Mouse (Mus musculus) gastrocnemius, postnatal 4 days (tissue): ENCODE results near the gene Mrps34. TPM values are rescaled to one million over a fixed set of nuclear protein-coding genes. Genes with fewer than 3 reads are reported as not detected.
A peak's percentile ranks its signal among the peaks of the same experiment; 100 is the strongest.

Experiments
- DNase-seq, 2 experiments: peaks; one replicate each; pipeline ENCODE4 v3.0.0; 2021 to 2022; ENCODE audit warnings: low spot score in 2 of 2, mixed read lengths in 2 of 2
- total RNA-seq, 2 experiments: library from RNA; stranded (reverse); gene quantifications; 2 replicates each; pipeline ENCODE4 v1.2.3; 2021

Mrps34 gene
- total RNA-seq, 2 experiments from 2014 or later, result 93.0 to 94.7 TPM

DNA sequence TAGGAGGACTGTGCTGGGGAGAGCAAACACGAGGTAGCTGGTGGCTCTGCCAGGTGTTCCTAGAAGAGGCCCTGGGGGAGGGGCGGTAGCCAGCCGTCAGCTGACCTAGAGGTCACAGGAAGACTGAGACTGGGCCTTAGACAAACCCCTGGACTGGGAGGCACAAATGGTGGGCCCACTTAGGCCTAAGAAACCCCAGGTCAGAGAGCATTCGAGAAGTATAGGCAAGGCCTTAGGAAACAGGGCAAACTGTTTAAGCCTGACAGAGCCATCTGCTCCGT lies 16.9 kb upstream of the Mrps34 start:
- no peak for DNase-seq

DNA sequence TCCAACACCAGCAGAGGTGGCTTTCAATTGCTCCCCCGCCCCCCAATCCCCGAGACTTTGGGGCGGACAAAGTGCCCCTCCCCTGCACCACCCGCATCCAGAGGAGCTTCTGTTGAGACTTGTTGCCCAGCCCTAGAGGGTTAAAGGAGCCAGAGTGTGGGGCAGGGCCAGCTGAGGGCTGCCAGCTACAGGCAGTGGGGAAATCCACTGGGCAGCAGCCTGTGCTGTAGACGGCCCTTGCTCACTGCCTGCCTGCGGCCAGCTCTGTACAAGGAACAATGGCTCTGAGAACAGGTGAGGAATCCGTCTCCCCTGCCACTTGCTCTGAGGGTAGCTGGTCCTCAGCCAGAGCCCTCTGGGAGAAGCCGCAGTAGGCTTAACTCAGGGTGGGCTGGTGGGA lies 16.4 kb upstream of the Mrps34 start:
- DNase-seq, result no peak

DNA sequence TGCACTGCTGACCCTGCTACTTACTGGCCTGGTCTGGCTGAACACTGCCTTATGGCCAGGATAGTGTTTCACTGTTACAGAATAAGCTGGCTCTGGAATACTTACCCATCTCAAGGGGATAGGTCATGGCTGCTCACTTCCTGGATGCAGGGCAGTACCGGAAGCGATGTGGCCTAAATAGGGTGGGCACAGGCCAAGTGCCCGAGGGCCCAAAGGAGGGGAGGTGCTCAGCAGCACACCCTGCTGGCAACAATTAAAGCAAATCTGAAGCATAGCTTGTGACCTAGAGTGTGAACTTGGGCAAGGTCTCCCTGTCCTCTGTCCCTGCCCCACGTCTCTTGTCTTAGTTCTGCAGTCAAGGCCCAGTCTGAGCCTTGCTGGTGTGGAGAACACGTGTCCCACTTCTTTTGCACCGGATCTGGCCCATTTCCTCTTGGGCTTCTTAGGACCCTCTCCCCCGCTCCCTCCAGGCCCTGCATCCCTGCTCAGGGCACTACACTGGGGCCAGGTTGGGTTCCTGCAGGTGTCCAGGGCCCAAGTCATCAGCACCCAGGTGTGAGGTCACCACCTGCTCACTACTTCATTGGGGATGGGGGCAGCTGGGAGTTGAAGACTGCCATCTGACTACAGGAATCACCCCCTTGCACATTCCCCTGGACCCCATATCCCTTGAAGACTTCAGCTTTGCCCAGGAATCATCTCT lies 13.0 kb upstream of the Mrps34 start:
- no peak for DNase-seq

DNA sequence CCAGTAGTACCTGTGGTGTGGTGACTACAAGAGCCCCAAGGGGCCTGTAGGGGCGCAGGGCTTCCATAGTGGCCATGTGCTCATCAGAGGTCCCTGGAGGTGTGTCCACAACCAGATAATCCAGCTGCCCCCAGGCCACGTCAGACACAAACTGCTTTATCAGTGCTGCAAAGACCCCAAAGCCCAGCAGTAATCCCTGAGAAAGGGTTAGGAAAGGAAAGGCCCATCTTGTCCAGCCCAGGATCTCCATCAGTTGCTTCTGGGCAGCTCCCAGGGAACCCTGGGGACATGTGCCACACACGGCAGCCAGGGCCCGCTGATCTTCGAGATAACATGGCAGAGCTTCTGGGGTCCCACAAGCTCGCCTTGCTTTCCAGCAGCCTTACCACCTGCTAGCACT lies 10.5 kb upstream of the Mrps34 start:
- DNase-seq, result no peak

DNA sequence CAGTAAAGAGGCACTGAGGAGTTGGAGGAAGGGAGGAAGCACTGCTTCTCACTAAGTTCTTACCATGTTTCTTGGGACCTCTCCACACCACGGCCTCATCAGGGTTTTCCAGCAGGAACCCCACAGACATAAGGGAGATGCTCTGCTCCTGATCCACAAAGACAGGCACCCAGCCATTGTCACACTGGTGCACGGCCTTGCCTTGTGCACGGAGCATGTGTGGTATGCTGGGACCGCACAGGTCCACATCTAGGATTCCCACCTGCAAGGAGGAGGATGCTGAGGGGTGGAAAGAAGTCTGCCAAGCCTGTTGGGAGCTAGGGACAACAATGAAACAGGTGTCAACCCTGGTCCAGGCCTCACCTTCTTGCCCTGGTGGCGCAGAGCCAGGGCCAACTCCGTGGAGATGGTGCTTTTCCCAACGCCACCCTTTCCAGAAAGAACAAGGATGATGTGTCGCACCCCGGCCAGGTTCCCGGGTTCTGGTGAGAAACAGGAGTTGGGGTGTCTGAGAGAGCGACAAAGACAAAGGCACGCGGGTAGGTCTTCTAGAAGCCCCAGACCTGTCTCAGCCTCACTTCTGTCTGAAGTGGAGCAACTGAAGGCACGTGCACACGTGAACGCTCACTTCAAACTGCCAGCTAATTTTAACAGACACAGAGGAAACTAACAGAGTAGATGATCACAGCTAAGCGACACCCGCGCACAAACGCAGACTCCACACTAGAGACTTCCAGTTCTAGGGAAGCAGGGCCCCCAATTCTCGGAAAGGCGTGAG lies 9.4 kb upstream of the Mrps34 start:
- DNase-seq, result no peak

DNA sequence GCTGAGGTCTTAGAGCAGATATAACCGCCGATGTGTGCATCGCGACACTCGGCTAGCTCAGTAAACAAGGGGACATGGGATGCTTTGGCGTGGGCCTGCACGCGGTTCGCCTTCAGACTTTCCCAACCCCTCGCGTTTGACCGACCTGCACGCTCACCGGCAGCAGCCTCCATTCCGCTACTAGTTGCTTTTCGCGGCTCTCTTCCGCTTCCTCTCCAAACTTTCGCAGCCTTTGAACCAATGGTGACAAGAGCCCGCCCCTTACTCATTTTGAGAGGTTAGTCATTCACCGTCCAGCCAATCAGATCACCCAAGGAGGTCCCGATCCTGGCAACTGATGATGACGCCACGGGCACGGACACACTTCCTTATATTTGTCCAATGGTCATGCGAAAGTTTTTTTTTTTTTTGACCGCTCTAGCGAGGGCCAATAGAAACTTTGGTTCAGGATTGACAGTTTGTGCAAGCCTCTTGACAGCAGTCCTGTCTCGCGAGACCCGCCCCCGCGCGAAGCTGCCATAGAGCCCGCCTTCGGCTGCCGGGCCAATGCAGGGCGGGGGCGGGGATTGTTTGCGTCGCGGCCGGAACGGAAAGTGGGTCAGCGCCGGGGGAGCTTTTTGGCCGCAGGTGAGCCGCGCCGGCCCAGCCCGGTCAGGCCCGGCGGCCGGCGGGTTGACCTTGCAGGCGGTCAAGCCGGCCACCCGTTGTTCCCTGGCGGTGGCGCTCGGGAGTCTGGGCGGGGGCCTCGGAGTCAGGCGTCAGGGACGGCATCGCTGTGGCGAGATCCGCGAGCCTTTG lies 8.6 kb upstream of the Mrps34 start, which contains the start of the genes Nubp2 and Spsb3:
Gene Nubp2, minus strand, starts transcription at position 216 of the 798 bp plus-strand sequence.
Gene Spsb3, plus strand, starts transcription at position 510 of the 798 bp plus-strand sequence.
- DNase-seq, result peak; percentile 97 to 99

DNA sequence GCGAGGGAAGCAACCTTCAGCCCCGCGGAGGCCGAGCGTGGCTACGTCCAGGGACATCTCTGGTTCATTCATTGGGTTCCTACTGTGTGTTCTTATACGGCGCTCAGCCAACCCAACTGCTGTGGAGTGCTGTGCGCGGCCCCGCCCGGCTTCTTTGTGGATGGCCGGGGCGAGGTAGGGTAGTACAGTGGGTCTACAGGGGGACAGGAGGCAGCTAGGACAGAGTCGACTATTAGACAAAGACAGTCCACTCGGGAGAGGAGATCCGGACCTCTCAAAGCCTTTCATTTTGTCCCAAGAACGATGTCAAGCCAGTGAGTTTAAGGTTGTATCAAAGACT lies 8.0 kb upstream of the Mrps34 start:
- no peak for DNase-seq

DNA sequence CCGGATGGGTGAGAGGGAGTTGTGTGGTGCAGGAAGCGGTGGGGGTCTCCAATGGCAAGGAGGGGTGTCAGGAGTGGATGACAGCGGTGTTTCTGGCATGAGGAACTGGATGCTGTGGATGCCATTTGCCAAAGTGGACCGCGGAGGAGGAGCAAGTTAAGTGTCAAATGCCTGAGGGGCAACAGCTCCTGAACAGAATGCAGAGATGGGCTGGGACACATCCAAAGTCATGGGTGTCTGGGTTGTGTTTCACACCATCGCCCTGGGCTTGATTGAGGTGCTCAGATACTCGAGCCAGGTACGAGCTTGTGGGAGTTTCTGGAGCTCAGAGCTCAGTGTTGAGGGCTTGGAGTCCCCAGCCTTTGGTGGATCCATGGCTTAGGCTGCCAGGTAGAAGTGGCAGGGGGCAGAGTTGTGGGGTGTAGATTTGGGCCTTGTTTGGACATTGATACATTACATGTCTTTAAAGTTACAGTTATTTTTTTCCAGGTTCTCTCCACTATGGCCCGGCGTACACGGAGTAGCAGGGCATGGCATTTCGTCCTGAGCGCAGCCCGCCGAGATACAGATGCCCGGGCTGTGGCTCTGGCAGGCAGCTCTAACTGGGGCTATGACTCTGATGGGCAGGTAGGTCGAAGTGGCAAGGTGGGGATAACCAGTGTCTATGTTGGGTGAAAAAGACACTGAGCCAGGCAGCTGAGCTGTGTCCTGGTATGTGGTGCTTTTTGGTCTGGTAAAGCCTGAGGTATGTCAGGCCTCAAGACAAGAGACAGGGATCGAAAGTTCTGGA lies 7.4 kb upstream of the Mrps34 start:
- DNase-seq, result no peak

DNA sequence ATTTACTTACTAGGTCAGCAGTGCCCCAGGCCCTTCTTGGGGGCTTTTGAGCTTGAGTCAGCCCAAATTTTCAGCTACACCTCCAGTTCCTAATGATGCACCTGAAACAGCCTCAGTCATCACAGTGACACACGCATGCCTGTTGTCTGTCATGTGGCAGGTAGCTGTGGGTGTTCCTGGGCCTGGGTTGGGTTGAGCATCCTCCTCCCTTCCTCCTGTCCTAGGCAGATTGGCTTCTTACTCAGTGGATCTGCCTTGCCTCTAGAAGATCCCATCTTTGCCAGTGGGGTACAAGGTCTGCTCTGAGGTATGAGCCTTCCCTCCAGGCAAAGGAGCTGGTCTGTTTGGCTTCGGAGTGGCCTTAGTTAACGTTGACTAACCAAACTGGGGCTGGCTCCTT lies 6.1 kb upstream of the Mrps34 start:
- no peak for DNase-seq

DNA sequence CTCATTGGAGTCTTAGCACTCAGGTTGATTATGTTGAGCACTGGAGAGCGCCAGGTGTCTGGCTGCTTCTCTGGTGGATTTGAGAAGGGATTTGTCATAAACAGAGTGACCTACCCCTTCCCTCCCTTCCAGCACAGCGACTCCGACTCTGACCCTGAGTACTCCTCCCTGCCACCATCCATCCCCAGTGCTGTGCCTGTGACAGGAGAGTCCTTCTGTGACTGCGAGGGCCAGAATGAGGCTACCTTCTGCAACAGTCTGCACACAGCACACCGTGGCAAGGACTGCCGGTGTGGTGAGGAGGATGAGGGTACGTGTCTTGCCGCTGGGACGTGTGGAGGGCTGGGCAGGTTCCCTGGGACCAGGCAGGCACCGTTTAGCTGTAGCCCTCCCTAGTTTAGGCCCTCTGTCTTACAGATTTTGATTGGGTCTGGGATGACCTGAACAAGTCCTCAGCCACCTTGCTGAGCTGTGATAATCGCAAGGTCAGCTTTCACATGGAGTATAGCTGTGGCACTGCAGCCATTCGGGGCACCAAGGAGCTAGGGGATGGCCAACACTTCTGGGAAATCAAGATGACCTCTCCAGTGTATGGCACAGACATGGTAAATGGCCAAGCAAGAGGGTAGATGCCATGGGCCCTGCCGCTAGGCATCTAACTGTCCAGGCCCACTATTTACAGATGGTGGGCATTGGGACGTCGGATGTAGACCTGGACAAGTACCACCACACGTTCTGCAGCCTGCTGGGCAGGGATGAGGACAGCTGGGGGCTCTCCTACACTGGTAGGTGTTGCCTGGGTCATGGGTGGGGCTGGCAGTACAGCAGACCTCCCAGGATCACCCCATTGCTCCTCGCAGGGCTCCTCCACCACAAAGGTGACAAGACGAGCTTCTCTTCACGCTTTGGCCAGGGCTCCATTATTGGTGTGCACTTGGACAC lies 4.5 kb upstream of the Mrps34 start:
- DNase-seq, result no peak

DNA sequence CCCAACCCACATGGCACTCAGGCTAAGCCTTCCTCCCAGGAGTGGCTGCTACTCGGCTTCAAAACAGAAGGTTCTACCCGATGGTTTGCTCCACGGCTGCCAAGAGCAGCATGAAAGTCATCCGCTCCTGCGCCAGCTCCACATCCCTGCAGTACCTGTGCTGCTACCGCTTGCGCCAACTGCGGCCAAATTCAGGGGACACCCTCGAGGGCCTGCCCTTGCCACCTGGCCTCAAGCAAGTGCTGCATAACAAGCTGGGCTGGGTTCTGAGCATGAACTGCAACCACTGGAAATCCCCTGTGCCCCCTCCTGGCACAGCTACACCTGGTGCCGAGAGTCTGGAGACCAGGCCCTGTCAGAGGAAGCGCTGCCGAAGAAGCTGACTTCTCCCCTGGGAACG lies 3.6 kb upstream of the Mrps34 start:
- no peak for DNase-seq

DNA sequence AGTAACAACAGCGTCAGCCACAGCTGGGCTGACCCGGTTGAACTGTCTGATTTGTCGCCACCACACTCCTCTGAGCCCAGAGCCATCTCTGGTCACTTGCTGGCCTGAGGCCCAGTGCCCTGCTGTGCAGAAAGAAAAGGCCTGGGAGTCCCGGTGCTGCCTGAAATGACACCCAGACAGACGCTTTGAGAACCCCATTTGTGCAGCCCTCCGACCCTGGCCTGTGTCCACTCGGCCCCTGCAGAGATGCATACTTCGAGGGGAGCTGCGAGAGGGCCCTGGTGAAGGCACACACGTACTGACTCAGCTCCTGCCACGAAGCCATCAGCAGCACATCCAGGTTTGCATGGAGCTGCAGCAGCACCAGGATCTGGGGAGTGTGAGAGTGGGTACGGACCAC lies 2.1 kb upstream of the Mrps34 start:
- DNase-seq, result no peak

DNA sequence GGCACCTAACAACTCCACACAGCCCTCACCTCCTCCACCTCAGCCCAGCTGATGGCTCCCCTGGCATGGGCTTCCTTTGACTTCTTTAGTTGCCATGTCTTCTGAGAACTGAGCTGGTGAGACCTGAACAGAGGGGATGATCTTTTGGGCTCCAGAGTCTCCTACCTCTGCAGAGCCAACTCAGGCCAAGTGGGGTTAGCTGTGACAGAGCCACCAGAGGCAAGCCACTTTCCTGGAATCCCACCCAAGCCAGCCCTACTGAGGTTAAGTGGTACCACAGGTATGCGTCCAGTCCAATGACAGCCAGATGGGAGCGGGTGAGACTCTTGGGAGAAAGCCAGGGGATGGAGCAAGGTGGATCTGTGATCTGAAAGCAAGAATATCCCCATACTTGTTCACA lies 1.6 kb upstream of the Mrps34 start:
- no peak for DNase-seq

DNA sequence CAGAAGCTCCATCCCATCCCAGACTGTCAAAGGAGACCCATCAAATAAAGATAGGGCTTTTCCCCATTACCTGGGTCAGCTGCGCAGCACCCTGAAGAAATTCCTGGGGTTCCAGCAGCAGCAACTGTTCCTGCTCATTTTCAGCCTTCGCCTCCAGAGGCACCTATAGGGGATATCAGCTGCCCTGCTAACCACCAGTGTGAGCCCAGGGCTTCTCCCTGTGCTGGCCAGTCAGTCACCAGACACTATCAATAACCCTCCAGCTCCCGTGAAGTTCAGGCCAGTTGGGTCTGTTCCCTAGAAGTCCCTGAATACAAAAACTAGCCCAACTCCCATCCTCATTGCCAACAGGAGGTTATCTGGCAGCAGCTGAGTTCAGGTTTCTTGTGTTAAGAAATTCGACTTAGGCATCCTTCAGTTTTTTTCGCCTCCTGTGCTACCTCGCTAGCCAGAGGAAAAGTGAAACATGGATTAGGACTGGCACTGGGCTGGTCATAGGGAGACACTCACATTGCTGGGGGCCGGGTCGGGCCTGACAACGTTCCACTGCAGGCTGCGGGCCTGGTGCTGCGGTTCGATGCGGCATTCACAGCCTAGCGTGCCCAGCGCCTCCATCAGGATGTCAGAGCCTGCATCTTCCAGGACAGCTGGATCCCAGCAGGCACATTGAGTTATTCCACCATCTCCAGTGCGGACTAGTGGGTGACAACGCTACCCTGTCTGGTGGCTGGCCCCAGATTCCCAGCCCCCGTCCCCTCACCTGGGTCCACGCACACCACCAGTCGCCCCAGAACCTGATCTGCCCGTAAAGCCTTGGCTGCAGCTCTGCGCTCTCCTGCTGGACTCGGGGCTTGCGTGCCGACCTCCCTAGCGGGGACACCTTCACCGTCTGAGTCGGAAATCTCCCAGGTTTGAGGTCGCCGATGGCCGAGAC lies 588 bp upstream of the Mrps34 start:
- no peak for DNase-seq

DNA sequence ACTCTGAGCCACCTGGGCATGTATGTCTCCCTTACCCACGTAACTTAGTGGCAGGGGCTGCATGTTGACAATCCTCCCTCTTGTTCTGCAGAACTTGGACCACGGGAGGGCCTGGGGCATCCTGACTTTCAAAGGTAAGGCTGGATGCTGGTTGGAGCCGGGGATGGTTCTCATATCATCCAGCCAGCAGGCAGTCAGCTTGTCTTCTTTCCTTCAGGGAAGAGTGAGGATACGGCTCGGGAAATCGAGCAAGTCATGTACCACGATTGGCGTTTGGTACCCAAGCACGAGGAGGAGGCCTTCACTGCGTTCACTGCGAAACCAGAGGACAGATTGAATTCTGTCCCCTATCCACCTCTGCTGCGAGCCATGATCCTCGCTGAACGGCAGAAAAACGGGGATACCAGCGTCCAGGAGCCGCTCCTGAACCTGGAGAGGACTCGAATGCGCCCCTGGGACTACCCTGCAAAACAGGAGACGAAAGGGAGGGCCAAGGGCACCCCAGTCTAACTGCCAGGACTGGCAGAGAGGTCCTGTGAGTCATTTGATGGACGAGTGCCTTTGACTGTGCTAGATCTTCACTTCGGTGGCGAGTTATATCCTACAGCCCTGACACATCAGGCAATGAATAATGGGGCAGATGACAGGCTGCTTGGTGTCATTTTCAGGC lies 790 bp downstream of the Mrps34 start:
- DNase-seq, result no peak

DNA sequence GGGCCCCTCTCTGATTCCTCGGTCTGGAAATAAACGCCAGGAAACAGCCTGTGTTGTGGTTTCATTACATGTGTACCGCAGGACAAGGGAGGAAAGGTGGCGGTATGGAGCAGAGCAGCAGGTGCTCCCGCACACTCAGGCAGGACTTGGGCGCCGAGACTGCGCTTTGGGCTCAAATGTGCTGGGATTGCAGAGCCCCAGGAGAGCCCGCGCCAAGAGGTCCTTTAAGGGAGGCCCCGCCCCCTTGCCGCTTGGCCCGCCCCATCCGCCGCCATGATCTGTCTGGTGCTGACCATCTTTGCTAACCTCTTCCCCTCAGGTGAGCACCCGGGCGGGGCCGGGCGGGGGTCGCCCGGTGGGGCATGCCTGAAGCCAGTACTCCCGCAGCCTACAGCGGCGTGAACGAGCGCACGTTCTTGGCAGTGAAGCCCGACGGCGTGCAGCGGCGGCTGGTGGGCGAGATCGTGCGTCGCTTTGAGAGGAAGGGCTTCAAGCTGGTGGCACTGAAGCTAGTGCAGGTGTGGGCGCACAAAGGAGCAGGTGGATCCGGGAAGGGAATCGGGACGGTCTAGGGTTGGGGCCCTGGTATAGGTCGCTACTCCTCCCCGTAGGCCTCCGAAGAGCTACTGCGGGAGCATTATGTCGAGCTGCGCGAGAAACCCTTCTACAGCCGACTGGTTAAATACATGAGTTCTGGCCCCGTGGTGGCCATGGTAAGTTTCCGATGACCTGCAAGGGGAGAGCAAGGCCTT lies 1.5 kb downstream of the Mrps34 start, which contains the start of gene Nme3:
Gene Nme3, plus strand, starts transcription at position 260 of the 752 bp plus-strand sequence.
- DNase-seq, result peak in 1 of 2 experiments; percentile 67

DNA sequence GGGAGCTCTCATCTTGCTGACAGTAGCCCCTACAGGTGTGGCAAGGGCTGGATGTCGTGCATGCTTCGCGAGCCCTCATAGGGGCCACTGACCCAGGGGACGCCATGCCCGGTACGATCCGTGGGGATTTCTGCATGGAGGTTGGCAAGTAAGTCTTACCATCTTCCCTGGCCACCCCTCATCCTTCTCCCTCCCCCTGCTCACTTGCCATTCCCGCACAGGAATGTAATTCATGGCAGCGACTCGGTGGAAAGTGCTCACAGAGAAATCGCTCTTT lies 2.0 kb downstream of the Mrps34 start:
- no peak for DNase-seq

DNA sequence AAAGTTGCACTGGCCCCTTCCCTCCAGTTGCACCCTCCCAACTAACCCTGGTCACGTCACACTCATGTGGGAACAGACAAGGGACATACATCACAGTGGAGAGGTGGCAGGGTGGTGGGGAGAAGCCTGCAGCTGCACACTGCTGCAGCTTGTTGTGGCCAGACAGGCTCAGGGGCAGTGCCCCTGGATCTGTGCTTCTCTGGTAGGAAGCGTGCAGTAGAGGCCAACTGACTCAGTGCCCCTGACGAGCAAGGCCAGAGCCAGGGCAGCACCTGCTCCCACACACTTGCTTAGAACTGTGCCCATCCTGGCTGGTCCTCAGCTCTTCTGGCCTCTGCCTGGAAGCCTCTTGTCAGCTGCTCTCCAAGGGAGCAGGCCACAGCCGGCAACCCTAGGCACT lies 2.7 kb downstream of the Mrps34 start:
- no peak for DNase-seq
